Mouse (Mus musculus) CD4-positive, CD25-positive, alpha-beta regulatory T cell, adult 9 weeks (primary cell): Measurements from ENCODE around the gene Nkiras2. TPM values are rescaled to one million over a fixed set of nuclear protein-coding genes. Genes with fewer than 3 reads are reported as not detected.

Experiments used
- polyA plus RNA-seq: library from polyadenylated mRNA; unstranded; fragments of 100-300 nt; shearing (Covaris generic); gene quantifications from one replicate; pipeline ENCODE4 v1.2.1, GENCODE M21; 2017

The Nkiras2 gene
- 33.4 TPM for polyA plus RNA-seq

GRCm38 (mm10) chr11:100618761-100619484, at the start of gene Nkiras2:
TSS of gene Nkiras2 (plus strand) at chr11:100619244.

GRCm38 (mm10) chr11:100574708-100575483, 44.1 kb upstream of the Nkiras2 start, which contains the start of gene Cnp:
TSS of gene Cnp (plus strand) at chr11:100574904.

GRCm38 (mm10) chr11:100619982-100620381, 938 bp downstream of the Nkiras2 start, which contains the start of gene Dnajc7:
TSS of gene Dnajc7 (minus strand) at chr11:100620168.

Other genes starting within 250 kb of the Nkiras2 start
- gene Jup, start 221.5 kb upstream of the Nkiras2 start, polyA plus RNA-seq = 2.5 TPM
- not detected for gene P3h4, start 204.4 kb upstream of the Nkiras2 start, polyA plus RNA-seq
- gene Fkbp10, start 203.5 kb upstream of the Nkiras2 start, polyA plus RNA-seq = not detected
- 166 TPM for gene Nt5c3b, start 177.4 kb upstream of the Nkiras2 start, polyA plus RNA-seq
- 0.45 TPM for gene Klhl10, start 177.3 kb upstream of the Nkiras2 start, polyA plus RNA-seq
- 2.9 TPM for gene Klhl11, start 146.5 kb upstream of the Nkiras2 start, polyA plus RNA-seq
- 206 TPM for gene Acly, start 91.2 kb upstream of the Nkiras2 start, polyA plus RNA-seq
- gene Ttc25, start 73.6 kb upstream of the Nkiras2 start, polyA plus RNA-seq = 0.15 TPM
- 425 TPM for gene Cnp, start 44.3 kb upstream of the Nkiras2 start, polyA plus RNA-seq
- gene Dnajc7, start 924 bp downstream of the Nkiras2 start, polyA plus RNA-seq = 661 TPM
- gene Zfp385c, start 73.2 kb downstream of the Nkiras2 start, polyA plus RNA-seq = 0.33 TPM
- gene Dhx58, start 85.0 kb downstream of the Nkiras2 start, polyA plus RNA-seq = 37.6 TPM
- 30.4 TPM for gene Kat2a, start 93.2 kb downstream of the Nkiras2 start, polyA plus RNA-seq
- 1.2 TPM for gene Hspb9, start 94.6 kb downstream of the Nkiras2 start, polyA plus RNA-seq
- 61.0 TPM for gene Rab5c, start 119.0 kb downstream of the Nkiras2 start, polyA plus RNA-seq
- gene Kcnh4, start 140.7 kb downstream of the Nkiras2 start, polyA plus RNA-seq = 0.07 TPM
- not detected for gene Hcrt, start 143.7 kb downstream of the Nkiras2 start, polyA plus RNA-seq
- 5.4 TPM for gene Ghdc, start 151.7 kb downstream of the Nkiras2 start, polyA plus RNA-seq
- 123 TPM for gene Stat5b, start 231.5 kb downstream of the Nkiras2 start, polyA plus RNA-seq
- gene Stat5a, start 240.1 kb downstream of the Nkiras2 start, polyA plus RNA-seq = 105 TPM